Mouse (Mus musculus): ENCODE results near the gene Eya3.
"Not testable (repeated sequence)": the region's sequence is repeated elsewhere in the genome, so short reads cannot be mapped to it uniquely, and the experiment has no call there.

The Eya3 gene

DNA sequence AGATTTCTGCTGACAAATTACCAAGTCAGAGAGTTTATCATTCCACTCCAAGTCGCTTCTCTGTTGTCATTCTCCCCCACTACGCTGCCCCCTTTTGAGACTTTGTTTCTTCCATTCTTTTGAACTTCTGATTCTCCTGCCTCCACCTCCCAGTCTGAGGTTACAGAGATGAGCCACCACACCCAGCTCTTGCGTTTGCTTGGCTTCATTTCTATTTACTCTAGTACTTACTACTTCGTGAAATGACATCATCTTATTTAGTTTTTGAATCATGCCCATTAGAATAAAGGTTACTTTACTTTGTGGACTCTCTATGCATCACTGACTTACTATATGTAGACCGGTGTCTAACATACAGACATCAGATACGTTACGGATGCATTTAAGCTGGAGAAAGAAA, 8.7 kb downstream of the Eya3 start:
- no peak for DNase-seq (ENCODE audit: low spot score in 2 of 2)

DNA sequence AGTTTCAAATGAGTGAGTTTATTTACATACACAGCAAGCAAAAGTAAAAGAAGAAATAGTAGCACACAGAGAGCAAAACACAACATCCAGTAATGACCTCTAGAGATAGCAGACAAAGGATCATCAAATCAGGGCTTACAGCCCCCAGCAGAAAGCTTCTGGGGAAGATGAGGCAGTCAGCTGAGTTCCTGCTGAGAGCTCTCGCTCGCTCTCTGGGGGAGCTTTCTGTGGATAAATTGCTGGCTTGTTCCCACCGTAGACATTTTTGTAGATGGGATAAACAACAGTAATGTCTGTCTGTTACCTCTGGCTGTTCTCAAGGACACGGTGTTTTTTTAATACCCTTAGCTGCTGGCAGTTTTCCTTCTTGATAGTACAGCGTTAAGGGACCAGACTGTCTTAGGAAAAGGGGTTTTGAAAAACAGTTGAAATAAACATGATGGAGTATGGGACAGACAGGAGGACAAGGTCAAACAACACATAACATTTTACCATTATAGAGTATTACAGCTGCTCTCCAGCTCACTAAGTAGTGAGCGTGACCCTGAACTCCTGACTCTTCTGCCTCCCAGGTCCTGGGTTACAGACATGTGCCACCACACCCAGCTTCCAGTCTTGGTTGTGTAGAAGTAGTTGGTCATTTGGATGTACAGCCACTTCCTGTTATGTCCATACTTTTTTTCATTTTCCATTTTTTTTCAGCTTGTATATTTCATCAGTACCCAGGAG, 10.6 kb downstream of the Eya3 start:
- no peak for DNase-seq (ENCODE audit: low spot score in 2 of 2)

DNA sequence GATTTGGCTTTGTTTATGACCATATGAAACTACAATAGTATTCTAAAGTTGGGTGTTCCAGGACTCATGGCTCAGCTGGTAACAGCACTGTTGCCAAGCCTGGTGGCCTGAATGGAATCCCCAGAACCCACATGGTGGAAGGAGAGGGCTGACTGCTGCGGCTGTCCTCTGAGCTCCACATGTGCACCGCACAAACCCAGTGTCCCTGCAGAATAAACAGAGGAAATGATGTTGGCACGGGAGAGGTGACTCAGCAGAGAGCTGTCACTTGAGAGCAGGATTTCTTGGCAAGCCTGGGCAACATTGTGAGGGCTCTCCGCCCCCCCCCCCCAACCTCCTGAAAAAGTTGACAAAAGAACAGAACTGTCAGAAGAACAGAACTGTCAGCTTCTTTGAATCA, 14.1 kb downstream of the Eya3 start:
- no peak for DNase-seq (ENCODE audit: low spot score in 2 of 2)

DNA sequence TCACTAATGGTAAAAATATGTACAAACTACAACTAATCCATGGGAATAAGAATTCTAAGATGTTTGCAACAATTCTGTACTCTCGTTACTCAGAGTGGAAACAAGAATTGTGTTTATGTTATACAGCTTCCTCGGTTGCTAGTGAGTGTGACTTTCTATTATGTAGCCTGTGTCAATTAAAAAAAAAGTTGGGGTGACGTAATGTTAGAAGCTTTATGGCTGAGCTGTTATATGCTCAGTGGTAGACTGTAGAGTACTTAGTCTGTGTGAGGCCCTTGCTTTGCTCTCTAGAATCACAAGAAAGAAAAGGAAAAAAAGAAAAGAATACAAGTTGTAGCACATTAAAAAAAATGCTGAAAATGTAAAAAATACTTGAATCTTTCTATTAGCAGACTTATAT, 15.0 kb downstream of the Eya3 start:
- no peak for DNase-seq (ENCODE audit: low spot score in 2 of 2)

DNA sequence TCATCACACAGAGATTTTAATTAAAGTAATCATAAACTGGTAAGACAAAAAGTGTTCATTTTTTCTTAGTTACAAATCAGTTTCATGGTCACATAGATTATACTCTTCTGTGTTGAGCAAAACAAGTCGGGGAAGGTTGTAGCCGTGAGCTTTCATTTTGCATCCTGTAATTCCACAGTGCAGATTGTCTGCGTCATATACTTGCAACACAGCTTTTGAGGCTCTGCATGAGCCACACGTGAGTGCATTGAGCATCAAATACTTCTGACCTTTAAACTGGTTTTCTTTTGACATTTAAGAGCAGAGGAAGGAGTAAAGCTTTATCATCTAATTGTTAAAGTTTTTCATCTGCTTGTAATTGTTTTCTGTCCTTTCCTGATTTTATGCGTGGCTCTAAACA, 16.5 kb downstream of the Eya3 start:
- DNase-seq (ENCODE audit: low spot score in 2 of 2), result no peak

DNA sequence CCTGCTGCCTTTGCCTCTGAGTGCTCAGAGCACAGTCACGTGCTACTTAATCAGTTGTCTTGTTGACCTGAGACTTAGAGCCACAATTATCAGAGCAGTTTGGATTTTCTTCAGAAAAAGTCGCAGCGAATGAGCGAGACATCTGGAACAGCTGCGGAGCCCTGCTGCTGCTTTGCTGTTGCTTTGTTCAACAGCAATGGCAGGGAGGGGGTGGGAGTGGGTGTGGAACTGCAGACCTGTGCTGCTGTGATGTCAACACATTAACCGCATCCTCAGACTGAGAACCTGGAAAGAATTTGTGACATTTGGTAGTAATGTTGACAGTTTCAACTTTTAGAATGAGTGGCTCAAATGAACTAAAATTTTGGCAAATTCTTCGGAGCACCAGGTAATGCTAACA, 20.3 kb downstream of the Eya3 start:
- no peak for DNase-seq (ENCODE audit: low spot score in 2 of 2)

DNA sequence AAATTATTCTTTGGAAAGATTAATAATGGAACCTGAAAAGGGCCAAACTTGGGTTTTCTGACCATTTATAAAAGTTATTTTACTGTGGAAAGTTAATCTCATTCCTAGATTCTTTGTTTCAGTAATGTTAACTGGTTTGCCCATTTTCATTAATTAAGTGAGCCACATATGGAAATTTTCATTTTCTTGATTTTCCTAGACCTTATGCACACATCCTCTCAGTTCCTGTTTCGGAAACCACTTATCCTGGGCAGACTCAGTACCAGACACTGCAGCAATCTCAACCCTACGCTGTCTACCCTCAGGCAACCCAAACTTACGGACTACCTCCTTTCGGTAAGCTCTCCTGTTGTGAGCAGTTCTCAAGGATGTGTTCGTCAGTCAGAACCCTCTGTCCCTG, 33.9 kb downstream of the Eya3 start:
- DNase-seq (ENCODE audit: low spot score in 2 of 2), result no peak

DNA sequence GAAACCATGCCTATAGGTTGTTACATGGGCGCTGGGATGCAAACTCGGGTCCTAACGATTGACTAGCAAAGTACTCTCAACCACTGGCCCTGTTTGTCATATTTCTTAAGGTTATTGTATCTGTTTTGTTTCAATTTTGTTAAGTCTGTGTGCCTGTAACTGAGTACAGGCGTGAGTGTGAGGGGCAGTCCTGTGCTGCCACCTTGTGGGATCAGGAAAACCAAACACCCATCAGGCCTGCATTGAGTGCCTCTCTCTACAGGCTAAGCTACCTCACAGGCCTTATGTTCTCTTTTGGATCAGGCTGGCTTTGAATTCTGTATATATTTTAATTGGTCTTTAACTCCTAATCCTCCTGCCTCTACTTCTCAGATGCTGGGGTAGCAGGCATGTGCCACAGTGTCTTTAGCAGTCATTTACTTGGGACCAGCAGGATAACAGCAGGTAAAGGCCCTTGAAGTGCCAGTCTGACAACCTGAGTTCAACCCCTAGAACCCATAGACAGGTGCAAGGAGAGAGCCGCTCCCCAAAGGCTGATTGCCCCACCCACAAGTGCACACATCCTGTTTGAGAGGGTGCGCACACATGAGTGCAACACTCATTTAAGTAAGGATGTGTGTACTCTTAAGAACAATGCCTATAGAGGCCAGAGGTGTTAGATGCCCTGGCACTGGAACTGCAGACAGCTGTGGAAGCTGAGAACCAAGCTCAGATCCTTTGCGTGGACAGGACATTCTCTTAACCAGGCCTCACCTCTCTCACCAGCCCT, 38.2 kb downstream of the Eya3 start:
- no peak for DNase-seq (ENCODE audit: low spot score in 2 of 2)

DNA sequence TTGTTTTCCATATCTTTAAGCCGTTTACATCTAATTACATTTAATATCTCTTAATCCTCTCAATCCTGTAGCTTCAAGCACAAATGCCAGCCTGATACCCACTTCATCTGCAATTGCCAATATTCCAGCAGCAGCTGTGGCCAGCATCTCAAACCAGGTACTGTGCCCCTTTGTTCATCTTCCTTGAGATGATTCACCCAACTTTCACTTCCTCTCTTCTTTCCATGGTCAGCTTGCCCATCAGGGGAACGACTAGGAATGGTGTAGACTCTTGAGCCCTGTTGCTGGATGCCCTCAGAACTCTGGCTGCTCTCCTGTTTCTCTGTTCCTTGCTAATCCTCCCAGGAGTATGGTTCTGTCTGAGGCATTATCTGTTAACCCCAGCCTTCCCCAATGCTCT, 50.8 kb downstream of the Eya3 start:
- DNase-seq (ENCODE audit: low spot score in 2 of 2), result no peak

DNA sequence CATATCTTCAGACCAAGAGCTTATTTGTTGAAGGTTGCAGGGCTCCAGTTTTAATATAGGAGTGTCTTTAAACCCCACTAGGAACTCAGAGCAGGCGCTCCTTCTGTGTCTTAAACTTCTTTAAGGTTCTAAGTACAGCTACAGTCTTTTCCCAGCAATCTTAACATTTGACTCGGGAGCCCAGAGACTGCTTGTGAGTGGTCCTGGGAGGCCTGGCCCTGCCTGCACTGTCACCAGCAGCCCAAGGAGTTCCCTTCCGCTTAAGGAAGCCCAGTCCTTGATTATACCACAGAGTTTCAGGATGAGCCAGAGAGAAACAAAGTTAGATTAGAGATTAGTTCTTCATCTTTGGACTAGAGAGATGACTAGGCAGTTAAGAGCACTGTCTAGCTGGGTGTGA, 54.6 kb downstream of the Eya3 start:
- DNase-seq (ENCODE audit: low spot score in 2 of 2), result no peak

DNA sequence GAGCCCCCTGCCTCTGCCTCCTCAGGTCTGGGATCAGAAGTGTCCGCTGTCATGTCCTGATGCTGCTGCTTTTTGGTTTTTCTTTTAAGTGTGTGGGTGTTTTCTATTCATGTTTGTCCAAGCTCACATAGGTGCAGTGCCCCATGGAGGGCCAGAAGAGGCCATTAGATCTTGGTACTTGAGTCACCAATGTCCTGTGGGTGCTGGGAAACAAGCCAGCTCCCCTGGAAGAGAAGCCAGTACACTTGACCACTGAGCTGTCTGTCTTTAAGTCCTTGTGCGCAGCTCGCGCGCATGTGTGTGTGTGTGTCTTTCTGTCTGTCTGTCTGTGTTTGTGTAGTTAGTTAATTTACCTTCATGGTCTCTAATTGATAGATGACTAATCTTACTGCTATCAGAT, 63.3 kb downstream of the Eya3 start:
- DNase-seq (ENCODE audit: low spot score in 2 of 2), result no peak

DNA sequence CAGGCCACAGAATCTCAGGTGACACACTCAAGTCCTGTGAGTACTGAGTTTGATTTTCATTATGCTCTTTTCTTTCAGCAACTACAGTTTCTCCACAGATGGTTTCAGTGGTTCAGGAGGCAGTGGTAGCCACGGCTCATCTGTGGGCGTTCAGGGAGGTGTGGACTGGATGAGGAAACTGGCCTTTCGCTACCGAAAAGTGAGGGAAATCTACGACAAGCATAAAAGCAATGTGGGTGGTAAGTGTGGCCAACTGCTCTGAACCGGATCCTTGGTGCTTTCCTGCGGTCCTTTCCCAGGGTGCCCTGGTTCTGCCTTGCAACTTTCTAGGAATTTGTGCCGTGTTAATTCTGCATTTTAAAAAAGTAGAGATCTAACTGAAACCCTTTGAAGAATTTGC, 68.1 kb downstream of the Eya3 start:
- no peak for DNase-seq (ENCODE audit: low spot score in 2 of 2)

DNA sequence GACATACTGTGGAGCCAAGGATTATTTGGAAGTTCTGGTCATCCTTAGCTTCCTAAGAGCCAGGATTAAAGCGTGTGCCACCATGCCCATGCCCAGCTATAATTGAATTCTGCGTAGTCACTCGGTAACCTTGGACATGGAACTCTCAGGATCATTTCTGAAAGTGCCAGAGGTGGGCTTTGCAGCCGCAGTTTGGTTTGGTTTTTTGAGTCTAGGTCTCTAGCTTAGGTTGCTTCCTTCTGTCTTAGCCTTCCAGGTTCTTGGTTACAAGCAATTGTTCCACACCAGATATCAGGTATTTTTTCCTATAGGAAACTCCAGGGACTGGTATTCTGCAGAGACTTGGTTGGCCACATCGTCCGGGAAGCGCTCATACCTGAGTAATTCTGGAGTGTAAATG, 74.4 kb downstream of the Eya3 start:
- DNase-seq (ENCODE audit: low spot score in 2 of 2), result no peak

DNA sequence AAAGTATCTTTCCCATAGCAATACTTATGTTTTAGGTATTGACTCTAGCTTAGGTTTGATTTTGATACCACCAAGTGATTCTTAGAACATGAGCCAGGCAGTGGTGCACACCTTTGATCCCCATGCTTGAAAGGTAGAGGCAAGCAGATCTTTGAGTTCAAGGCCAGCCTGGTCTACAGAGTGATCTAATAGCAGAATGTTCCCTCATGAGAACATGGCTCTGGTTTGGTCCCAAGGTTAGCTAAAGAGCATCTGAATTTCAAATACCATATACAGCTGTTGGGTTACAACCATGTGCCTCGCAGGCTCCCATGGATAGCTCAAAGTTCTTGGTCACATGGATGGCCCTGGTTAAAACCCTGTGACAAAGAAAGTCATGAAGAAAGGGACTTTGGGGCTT, 79.5 kb downstream of the Eya3 start:
- DNase-seq (ENCODE audit: low spot score in 2 of 2), result no peak

DNA sequence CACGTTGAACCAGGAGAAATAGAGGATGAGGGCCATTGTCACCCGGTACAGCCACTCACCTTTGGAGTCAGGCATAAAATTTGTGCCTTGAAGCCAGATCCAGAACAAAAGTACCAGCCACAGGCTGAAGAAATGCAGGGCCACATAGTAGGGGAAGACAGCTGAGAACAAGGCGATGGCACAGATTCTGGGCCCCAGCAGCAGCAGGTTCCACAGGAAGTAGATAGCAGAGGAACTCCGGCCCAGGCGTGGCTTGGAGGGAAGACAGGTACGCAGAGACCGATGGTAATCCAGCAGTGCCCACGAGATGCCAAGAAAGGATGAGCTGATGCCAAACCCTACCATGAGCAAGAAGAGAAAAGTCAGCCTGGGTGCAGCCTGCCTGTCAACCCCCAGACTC, 89.4 kb downstream of the Eya3 start:
- no peak for DNase-seq (ENCODE audit: low spot score in 2 of 2)

DNA sequence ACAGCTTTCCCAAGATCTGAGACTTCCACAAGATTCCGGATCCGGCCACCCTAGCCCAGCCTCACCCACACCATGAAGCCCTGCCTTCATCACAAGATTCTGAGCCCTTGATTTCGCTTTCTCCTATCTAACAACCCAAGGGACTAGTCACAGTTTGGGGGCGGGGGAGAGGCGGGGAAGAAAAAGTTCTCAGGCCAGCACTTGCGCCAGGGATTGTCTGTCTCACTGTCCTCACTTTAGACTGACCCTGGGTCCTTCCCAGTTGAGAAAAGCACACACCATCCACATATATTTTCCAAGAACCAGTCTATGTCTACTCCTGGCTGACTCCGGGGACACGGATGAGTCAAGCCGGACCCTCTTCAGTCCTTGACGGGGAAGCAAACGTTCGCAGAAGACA, 92.8 kb downstream of the Eya3 start:
- no peak for DNase-seq (ENCODE audit: low spot score in 2 of 2)

DNA sequence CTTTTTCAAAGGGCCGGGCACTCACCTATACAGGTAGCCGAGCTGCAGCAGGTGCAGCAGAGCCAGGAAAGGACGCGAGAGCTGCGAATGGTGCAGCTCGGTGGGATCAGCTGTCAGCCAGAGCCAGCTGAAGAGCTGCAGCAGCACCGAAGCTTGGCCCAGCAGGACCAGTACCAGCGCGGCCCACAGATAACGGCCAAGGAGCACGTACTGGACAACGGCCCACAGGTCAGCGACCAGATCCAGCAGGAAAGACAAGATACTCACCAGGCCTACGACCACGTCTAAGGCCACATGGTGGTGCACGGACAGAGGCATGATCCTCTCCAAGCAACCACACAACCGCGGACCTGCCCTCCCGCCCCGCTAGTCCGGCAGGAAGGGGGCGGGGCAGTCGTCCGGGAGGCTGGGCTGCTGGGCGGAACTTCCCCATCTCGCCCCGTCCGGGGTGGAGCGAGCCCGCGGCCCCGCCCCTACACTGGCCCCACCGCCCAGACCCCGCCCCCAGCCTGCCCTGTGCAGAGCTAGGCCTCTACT, 93.4 kb downstream of the Eya3 start, which contains the start of gene Xkr8:
Gene Xkr8, minus strand, starts transcription at position 399 of the 537 bp plus-strand sequence.
- DNase-seq (ENCODE audit: low spot score in 2 of 2), result peak; percentile 87 to 92

DNA sequence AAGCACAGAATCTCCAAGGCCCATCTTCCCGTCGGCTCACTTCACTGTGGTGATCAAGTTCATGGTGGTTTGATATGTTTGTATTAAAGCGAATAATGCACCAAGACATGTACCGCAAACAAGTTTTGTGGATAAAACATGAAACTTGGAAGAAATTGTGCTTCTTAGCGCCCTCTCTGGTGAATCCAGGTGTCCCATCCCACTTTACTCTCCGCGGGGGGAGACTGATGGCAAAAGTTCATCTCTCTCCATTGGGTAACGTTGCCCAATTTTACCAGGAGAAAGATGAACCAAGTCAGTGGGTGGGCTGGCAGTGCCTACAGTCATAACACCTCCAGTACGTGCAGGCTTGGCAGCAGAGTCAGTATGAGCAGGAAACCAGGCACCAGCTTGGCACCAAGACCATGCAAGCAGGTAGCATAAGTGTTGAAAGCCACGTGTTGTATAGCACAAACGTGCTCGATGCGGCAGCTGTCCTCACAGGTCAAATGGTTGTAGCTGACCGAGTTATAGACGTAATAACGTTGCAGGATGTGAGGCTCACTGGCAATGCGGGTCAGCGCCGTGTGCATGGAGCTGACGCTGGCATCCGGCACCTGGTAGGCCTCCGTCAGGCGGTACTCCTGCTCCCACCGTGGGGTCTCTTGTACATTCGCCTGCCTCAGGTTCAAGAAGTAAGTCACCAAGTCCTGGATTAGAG, 94.4 kb downstream of the Eya3 start:
- no peak for DNase-seq (ENCODE audit: low spot score in 2 of 2)

DNA sequence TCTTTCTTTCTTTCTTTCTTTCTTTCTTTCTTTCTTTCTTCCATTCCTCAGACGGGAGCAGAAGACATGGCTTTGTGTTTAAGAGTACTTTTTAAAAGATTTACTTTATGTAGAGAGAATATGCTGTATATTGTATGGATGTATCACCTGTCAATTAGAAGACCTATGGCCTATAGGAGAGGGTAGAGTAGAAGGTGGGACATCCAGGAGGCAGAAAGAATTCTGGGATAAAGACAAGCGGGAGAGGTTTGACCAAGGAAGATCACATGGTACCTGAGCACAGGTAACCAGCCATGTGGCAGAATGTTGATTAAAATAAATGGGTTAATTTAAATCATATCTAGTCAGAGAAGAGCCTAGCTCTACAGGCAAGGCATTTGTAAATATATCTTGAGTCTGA, 96.0 kb downstream of the Eya3 start:
- no peak for DNase-seq (ENCODE audit: low spot score in 2 of 2)

DNA sequence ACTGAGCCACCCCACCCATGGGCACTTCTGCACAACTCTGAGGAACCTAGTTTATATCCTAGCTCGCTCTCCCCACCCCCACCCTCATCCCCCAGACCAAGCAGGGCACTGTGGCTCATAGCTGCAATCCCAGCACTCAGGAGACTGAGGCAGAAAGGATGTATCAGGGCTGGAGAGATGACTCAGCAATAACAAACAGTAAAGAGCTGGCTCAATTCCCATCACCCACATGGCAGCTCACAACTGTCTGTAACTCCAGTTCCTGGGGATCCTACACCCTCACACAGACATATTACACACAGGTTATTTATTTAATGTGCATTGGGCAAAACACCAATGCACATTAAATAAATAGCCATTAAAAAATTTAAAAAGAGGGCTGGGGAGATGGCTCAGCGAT, 96.6 kb downstream of the Eya3 start:
- DNase-seq (ENCODE audit: low spot score in 2 of 2), result no peak

DNA sequence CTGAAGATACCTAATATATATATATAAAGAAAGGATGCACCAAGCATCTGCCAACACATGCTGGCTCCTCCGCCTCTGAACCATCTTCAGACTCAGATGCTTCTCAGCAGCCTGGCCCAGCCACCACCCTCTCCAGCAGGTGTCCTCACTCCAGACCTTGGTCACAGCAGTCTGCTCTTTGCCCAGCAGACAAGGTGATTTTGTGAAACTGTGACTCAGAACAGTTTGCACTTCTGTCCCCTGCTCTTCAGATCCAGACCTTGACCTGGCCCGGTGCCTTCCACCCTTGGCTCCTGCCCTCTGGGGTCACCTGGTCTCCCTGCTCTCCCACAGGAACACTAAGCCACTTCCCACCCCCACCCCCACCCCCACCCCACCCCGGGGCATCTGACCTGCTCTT, 97.1 kb downstream of the Eya3 start:
- no peak for DNase-seq (ENCODE audit: low spot score in 2 of 2)

DNA sequence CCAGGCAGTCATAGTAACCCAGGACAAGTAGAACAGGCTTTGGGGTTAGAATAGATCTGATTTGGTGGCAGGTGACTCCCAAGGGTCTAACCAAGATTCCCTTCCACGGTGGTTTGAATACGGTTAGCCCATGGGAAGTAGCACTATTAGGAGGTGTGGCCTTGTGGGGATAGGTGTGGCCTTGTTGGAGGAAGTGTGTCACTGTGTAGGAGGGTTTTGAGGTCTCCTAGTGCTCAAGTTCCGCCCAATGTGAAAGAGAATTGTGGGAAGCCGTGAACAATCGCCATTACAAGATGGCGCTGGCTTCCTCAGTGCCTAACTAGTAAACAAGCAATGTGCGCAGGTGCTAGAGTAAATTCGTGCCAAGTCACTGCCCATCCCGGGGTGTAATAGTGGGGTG, 98.4 kb downstream of the Eya3 start:
- not testable (repeated sequence) for DNase-seq (ENCODE audit: low spot score in 2 of 2)

DNA sequence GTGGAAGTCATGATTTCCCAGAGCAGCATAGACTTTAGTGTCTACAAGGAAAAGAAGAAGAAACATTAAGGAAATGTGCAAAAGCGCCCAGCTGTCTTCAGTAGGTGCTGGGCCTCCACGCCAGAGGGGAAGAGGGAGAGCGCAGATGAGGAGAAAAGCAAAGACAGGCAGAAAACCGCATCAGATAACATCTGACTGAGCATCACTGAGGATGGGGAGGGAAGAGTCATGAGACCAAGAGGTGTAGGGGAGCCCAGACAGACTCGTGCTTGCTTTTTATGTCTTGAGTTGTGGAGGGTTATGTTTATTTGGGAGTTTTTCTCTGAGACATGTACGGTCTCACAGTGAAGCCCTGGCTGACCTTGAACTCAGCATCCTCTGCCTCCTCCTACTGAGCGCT, 102.7 kb downstream of the Eya3 start:
- no peak for DNase-seq (ENCODE audit: low spot score in 2 of 2)
